In the genomic region with DNA sequence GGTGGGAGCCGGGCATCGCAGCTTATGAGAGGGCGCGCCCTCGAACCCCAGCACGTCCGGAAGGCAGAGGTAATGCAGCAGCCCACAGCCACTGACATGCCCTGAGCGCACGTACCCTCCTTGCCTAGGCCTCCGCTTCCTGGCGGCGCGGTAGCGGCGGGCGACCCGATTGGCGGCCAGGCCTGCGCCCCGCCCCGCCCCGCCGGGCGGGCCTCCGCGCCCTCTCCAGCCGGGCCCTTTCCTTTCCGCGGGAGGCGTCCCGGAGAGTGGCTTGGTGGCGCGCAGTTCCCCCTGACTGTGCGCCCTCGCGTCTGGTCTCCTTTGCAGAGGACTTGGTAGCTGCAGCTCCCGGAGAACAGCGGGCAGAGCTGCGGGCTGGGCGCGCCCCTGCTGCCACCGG, we compare ENCODE assay signal across 7 mouse cellular contexts.
DNase-seq lines count a peak whose midpoint lies in the region; ATAC-seq and TF ChIP-seq lines count a peak whose summit lies in the region.
"Not testable (repeated sequence)": the region's sequence is repeated elsewhere in the genome, so short reads cannot be mapped to it uniquely, and the experiment has no call there.

No protein-coding gene starts in this region.

- H3K27ac ChIP-seq in embryonic facial prominence, embryonic 10.5 days (replicated peaks); heart, embryonic 13.5 days (replicated peaks); intestine, embryonic 16.5 days (ENCODE audit: low read length); lung, embryonic 14.5 days (ENCODE audit: low read depth); neural tube, embryonic 12.5 days: not testable (repeated sequence)
- peak overlapping the region; percentile 56; the same call in 1 of the 2 replicates for H3K27ac ChIP-seq in limb, embryonic 10.5 days

- not testable (repeated sequence) for H3K9ac ChIP-seq in heart, embryonic 13.5 days; intestine, embryonic 16.5 days (ENCODE audit: low read depth, low read length); lung, embryonic 14.5 days; neural tube, embryonic 12.5 days

- not testable (repeated sequence) for H3K27me3 ChIP-seq in embryonic facial prominence, embryonic 10.5 days (replicated peaks; ENCODE audit: low read depth, poor library complexity, severe bottlenecking); heart, embryonic 13.5 days (replicated peaks); intestine, embryonic 16.5 days (replicated peaks; ENCODE audit: control insufficient read depth, insufficient read depth, low read length); limb, embryonic 10.5 days (ENCODE audit: low read depth, poor library complexity, severe bottlenecking); lung, embryonic 14.5 days (ENCODE audit: insufficient read depth, low read length); neural tube, embryonic 12.5 days (replicated peaks)

- ATAC-seq in heart, embryonic 13.5 days (ENCODE audit: extremely low read depth, insufficient number of reproducible peaks, low FRiP score, low TSS enrichment); intestine, embryonic 16.5 days; lung, embryonic 14.5 days (ENCODE audit: insufficient read depth); neural tube, embryonic 12.5 days (ENCODE audit: low FRiP score, low read depth): not testable (repeated sequence)

- peak overlapping the region; percentile 45 for H3K4me3 ChIP-seq in embryonic facial prominence, embryonic 10.5 days
- peak overlapping the region; percentile 29 for H3K4me3 ChIP-seq in heart, embryonic 13.5 days
- peak overlapping the region; percentile 25 for H3K4me3 ChIP-seq in intestine, embryonic 16.5 days (ENCODE audit: low read length)
- H3K4me3 ChIP-seq in limb, embryonic 10.5 days = peak overlapping the region; percentile 42
- 0 out of 2 replicates have a peak overlapping the region, but pooled peaks have one; percentile 9 for H3K4me3 ChIP-seq in lung, embryonic 14.5 days (ENCODE audit: low read depth, low read length)
- not testable (repeated sequence) for H3K4me3 ChIP-seq in neural tube, embryonic 12.5 days

- H3K9me3 ChIP-seq in embryonic facial prominence, embryonic 10.5 days; heart, embryonic 13.5 days; intestine, embryonic 16.5 days (ENCODE audit: control insufficient read depth, low read length); limb, embryonic 10.5 days (replicated peaks); lung, embryonic 14.5 days (ENCODE audit: low read depth, low read length); neural tube, embryonic 12.5 days: not testable (repeated sequence)

- not testable (repeated sequence) for TF ChIP-seq CTCF in lung, embryonic 14.5 days (IDR thresholded peaks at IDR 0.05; ENCODE audit: low read depth)

- H3K4me1 ChIP-seq in embryonic facial prominence, embryonic 10.5 days; heart, embryonic 13.5 days; intestine, embryonic 16.5 days (ENCODE audit: control insufficient read depth, insufficient read depth, low read length); limb, embryonic 10.5 days; lung, embryonic 14.5 days (ENCODE audit: insufficient read depth); neural tube, embryonic 12.5 days: not testable (repeated sequence)

- peak; percentile 5 to 33 for DNase-seq in adrenal gland, adult (ENCODE audit: inconsistent age in 2 of 2, low spot score in 1 of 2)
- DNase-seq in embryonic facial prominence, embryonic 10.5 days (ENCODE audit: low spot score) = peak; percentile 7
- DNase-seq in limb, embryonic 10.5 days (ENCODE audit: low spot score) = peak; percentile 29
- peak; percentile 0 for DNase-seq in lung, embryonic 14.5 days

- WGBS in embryonic facial prominence, embryonic 10.5 days = 9% methylated on average over 42 of the region's 42 CpGs
- WGBS in heart, embryonic 13.5 days = 2% methylated on average over 36 of the region's 42 CpGs
- WGBS in intestine, embryonic 16.5 days = 9% methylated on average over 10 of the region's 42 CpGs
- 2% methylated on average over 39 of the region's 42 CpGs for WGBS in limb, embryonic 10.5 days
- 4% methylated on average over 29 of the region's 42 CpGs for WGBS in lung, embryonic 14.5 days
- WGBS in neural tube, embryonic 12.5 days = 8% methylated on average over 42 of the region's 42 CpGs

- peak overlapping the region; percentile 36 for H3K4me2 ChIP-seq in heart, embryonic 13.5 days
- 0 out of 2 replicates have a peak overlapping the region, but pooled peaks have one; percentile 16 for H3K4me2 ChIP-seq in intestine, embryonic 16.5 days (ENCODE audit: low read depth, low read length)
- H3K4me2 ChIP-seq in lung, embryonic 14.5 days = peak overlapping the region; percentile 29; the same call in 1 of the 2 replicates
- peak overlapping the region; percentile 36 for H3K4me2 ChIP-seq in neural tube, embryonic 12.5 days (replicated peaks)

- not testable (repeated sequence) for H3K36me3 ChIP-seq in embryonic facial prominence, embryonic 10.5 days (replicated peaks); heart, embryonic 13.5 days; intestine, embryonic 16.5 days (ENCODE audit: control insufficient read depth, insufficient read depth, low read length); limb, embryonic 10.5 days; lung, embryonic 14.5 days (ENCODE audit: insufficient read depth); neural tube, embryonic 12.5 days
